Mouse (Mus musculus) heart, postnatal 0 days (tissue): ENCODE results near the gene Rfx8.

Experiments used
- CTCF ChIP-seq: IDR thresholded peaks from 2 replicates; pipeline ENCODE4 v1.5.1; 2016; ENCODE audit warnings: antibody characterized with exemption, control low read depth, low read depth
- EP300 ChIP-seq: IDR thresholded peaks from 2 replicates; pipeline ENCODE4 v1.6.1; 2016; ENCODE audit warnings: antibody characterized with exemption, low read depth

- TF ChIP-seq CTCF (no peak), EP300 (no peak)
Measured at GRCm38 (mm10) chr1:39648584-39648983, 72.2 kb downstream of the Rfx8 start.
